Mouse (Mus musculus): Measurements from ENCODE around the gene Coasy.

DNA sequence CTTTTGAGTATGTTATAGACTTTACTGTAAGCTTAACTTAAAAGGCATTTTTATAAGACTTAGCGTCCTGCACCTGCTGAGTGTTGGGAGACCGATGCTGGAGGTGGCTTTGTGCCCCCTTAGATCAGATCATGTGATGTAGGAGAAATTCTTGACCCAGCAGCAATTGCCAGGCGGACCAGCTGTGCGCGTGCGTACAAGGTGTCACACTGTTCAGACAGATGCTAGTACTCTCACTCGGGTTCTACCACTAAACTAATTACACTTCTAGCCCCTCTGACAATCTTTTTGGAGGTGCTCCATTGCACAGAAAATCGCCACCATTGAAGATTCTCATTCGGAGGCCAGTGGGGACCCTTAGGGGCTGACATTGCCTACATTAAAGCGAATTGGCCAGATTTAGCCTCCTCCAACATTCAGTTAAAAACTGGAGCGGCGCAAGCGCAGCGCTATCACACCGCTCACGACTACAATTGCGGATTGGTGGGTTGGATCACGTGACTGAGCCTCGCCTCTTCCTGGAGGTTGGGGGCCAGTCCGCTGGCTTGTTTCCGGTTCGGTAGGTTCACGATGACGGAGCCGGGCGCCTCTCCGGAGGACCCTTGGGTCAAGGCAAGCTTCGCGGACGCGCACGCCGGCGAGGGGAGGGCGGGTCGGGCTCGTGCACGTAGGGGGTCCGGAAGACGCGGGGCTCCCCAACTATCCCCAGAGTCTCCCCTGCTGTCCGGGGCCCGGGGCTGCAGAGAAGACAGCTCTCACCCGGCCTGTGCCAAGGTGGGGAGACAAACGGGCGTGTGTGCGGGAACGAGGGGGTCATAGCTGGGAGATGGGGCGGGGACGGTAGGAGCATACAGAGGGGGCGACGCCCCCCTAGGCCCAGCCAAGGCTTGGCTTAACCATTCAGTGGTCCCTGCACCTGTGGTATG is 4.7 kb downstream of the Coasy start, which contains the start of gene Mlx:
- TF ChIP-seq CTCF (IDR thresholded peaks at IDR 0.05; ENCODE audit: insufficient read depth, low read depth, low read length) (no peak), POLR2A (IDR thresholded peaks at IDR 0.05; ENCODE audit: insufficient read depth, low read depth, low read length) (peak; percentile 48; the same call in 1 of the 2 replicates)
